Mouse (Mus musculus) ovary, adult 18-20 months (tissue): Measurements from ENCODE around the gene Zfp334.
A peak's percentile ranks its signal among the peaks of the same experiment; 100 is the strongest.

Experiments used
- DNase-seq: peaks from one replicate; pipeline ENCODE4 v3.0.0; 2022; ENCODE audit warnings: low spot score, mixed read lengths

Gene Zfp334

DNA sequence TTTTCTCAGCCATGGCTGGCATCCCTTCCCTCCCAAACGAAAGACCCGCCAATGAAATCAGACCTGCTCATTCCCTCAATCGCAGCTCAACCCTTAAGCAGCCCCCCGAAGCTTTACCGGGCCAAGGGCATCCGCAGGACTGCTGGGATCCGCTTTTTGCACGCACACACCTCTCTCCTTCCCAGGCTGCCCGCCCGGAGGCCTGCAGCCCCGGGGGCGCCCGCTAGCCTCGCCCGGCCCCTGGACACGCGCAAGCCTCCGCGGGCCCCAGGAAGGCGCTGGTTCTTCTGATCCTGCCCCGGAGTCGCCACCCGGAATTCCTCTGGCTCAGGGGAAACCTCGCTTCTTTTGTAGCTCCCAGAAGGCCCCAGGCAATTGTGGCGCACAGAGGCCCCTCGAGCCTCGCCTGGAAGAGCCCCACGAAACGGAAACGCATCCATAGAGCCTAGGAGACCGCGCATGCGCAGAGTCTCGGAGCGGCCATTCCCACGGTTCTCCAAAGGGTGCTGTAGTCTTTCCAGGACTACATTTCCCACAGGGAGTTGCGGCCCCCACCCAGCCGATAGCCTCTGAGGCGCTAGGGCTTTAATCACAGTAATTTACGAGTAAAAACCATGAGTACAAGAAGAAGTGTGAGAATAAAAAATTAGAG is at the start of gene Zfp334:
Zfp334 (minus strand) TSS at position 416 of the 652 bp plus-strand sequence.
- DNase-seq = peak; percentile 90

DNA sequence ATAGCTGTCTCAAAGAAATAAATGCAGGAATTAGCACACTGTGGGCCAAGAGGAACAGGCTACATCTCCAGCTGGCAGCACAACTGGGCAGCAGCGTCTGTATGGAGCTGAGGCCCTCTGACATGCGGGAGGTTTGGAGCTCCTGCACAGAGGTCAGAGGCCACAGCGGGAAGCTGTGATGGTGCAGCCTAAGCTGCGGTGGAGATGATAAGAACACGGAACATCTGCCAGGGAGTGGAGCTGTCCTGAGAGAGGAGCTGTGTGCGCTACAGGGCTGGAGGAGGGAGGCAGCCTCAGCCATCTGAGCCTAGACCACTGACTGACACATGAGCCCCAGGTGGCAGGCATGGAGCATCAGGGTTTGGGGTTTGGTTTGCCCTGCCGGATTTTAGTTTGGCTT is 40.6 kb upstream of the Zfp334 start:
- DNase-seq = no peak

DNA sequence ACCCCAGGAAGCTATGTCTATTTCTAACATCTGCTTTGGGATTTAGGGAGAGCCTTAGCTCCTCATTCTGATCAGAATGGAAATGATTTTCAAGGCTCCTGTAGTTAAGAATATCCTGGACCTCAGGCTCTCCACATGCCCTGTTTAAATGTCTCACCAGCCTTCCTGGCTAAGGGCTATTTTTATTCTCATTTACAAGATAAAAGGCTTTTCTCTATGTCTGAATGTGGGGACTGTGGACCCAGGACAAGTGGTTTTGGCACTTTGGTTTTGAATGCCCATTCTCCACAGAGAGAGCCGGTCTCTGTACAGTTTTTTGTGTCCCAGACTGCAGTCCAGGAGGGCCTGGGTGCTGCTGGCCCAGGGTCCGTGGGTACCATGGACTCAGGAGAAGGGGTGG is 32.1 kb upstream of the Zfp334 start:
- no peak for DNase-seq

DNA sequence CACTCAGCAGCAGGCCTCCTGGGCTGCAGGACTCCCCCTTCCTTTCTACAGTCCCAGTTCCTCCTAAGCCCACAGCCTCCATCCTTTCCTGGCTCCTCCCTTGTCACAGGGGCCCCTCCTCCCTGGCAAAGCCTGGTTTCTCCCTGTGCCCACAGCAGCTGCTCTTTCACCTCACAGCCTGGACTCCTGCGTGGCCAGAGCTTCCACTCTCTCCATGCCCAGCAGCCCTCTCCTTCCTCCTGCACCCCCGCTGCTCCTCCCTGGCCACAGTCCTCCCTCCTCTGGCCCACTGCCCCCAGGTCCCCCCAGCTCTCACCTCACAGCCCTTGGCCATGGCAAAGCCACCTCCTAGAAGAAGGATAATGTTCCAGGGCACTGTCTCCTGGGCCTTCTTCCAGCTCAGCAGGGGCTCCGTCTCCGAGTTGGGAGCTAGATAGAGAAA is 31.6 kb upstream of the Zfp334 start:
- DNase-seq = no peak

DNA sequence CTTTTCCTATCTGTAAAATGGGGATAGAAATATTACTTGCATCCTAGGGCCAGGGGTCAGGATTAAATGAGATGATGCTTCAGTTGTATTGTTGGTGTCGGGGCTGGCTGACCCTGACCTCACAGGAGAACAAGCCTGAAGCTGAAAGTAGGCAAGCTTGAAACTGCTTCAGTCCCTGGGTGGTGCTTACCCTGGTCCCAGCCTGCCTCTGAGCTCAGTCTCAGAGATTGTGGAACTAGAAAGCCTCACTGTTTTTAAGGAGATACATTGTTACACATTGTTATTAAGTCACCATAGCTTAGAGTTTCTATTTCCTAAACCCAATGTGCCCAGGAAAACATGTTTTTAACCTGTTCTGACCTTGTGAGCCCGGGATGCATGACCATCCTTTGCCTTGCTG is 30.5 kb upstream of the Zfp334 start:
- DNase-seq = no peak

DNA sequence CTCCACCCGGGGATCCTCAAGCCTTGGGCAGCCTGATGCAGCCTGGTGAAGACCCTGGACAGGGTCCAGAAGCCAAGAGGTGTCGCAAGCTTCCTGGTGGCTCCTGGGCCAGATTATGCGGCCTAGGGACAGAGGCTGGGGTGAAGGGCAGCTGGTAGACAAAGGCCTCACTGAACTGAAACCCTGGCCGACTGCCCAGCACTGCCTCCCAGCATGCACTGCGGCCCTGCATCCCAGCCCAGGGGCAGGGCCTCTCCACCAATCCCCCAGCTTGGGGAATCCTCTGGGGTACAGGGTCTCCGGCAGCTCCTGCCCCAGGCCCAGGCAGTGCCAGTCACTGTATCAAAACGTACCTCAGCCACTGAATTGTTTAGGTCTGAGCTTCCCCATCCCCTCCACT is 29.2 kb upstream of the Zfp334 start:
- DNase-seq = peak; percentile 33

DNA sequence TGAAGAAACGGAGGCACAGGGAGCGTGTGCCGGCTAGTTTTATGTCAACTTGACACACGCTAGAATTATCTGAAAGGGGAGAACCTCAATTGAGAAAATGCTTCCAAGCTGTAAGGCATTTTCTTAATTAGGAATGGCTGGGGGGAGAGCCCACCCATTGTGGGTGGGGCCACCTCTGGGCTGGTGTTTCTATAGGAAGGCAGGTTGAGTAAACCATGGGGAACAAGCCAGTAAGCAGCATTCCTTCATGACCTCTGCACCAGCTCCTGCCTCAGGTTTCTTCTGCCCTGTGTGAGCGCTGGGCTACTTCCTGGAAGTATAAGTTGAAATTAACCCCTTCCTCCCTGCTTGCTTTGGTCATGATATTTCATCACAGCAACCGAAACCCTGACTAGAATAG is 27.7 kb upstream of the Zfp334 start:
- no peak for DNase-seq

DNA sequence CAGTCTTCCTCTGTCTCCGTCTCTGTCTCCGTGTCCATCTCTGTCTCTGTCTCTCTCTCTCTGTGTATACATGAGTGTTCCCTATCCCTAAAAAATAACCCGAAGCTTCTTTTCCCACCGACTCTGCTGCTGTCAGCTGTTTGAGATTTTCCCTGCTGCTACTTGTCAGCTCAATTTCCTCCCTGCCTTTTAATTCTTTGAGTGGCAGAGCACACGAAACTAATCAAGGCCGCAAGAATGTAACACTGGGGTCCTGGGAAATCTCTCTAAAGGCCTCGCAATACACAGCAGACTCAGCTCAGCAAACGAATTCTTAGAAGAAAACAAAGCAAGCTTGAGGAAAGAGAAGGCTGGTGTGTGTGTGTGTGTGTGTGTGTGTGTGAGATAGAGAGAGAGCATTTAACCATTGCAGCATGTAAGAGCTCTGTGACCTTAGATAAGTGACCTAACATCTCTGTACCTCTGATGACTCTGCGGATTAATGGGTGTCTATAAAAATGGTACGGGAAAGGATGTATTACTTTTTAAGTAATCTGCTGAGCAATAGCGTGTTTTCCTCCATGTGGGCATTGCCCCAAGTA is 27.2 kb upstream of the Zfp334 start:
- no peak for DNase-seq

DNA sequence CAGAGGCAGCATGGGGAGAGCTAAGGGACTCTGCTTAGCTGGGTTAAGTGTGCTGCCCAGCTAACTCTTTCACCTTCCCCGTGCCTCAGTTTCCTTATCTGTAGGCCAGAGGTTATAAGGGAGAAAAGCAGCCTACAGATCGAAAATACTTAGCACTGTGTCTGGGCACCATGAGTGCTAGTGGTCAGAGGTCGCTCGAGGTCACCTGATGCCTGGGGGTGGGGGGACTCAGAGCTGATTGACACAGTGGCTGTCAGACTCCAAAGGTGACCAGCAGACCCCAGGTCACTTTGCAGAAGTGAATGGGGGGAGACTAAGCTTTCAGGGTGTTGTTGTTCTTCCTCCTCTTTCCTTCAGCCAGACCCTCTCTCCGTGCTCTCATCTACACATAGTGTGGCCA is 26.3 kb upstream of the Zfp334 start:
- no peak for DNase-seq

DNA sequence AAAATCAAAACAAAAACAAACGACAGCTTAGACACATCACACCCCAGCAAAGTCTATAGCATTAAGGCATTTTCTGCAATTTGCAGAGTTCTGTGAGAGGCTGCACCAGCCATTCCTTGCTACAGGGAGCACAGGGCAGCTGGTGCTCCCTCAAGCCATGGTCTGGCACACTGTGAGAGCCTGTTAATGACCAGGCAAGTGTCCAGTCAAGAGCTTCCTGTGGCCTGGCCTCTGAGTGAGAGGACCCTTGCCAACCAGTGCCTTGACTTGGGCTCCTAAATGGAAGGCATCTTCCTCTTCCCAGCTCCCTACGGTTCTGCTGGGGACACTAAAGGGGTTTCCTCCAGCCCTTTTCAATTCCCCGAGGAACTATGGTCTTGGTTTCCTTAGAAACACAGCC is 25.8 kb upstream of the Zfp334 start:
- no peak for DNase-seq

DNA sequence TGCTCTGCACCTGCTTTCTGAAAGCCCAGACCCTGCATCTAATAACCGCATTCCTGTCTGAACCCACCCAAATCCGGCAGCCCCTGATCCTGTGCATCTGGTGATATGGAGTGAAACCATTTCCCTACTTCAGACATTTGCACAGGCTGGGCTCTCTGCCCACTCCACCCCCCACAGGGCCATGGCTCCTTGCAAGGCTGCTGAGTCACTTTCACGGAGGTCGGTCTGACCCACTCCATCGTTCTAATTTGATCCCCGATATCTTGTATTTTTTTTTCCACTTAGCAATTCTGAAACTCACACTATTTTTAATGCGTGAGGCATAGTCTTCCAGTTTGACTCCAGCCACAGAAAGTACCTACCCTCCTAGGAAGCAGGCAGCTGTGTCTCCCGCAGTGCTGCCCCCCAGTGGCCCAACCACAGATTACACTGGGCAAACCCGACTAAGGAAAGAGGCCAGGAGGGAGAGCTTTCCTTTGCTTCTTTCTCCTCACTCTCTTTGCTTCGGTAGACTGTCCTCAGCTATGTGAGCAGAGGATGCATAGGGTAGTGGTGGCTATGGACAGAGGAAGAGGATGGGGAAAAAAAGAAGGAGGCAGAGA is 19.7 kb upstream of the Zfp334 start:
- DNase-seq = peak; percentile 77

DNA sequence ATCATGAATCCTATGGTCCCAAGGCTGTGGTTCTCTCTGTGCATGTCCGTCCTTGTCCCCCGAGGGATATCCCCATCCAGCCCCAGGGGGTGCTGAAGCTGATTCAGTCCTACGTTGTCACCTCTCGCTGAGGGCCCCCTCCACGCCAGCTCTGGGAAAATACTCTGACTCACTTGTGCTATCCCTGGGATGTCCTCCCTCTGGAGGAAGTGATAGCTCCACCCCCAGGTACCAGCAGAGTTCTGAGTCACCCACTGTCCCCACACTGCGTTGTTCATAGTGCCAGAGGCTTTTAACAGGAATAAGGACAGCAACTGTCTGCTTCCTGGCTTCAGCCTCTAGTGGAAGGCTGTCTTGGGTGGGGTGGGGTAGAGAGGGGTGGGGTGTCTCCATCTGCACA is 17.3 kb upstream of the Zfp334 start:
- DNase-seq = no peak

DNA sequence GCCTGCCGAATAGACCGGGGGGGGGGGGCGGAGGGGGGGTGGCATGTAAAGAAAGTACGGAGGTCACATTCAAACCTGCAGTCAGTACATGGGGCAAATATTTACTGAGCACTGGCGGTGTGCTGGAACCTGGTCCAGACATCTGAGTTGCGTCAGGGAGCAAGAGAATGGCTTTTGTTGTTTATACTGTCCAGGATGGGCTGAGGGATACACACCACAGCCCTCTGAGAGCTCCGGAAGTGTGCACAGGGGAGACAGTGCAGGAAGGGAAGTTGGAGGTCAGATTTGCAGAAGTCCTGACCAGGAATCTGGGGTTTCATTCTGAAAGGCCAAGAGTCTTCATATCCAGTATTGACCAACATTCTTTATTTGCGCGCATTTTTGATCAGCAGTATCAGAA is 16.9 kb upstream of the Zfp334 start:
- DNase-seq = no peak

DNA sequence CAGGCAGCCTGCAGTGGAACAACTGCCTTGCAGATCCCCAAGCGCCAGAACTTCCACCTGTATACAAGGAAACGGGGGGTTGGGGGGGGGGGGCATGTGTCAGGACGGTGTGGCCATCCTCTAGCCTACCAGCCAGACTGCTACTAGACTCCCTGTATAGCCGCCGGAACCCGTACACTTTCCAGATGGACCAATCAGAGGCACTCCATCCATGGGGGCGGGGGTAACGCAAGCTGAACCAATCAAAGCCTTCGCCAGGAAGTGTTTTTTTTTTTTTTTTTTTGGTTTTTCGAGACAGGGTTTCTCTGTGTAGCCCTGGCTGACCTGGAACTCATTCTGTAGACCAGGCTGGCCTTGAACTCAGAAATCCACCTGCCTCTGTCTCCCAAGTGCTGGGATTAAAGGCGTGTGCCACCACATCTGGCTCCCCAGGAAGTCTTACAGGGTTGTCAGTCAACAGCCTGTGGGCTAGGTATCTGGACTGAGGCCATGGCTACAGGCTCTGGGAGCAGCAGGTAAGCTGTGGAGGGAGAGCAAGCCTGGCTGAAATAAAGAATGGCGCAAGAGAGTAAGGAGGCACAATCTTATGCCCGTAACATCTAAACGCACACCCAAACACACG is 10.2 kb upstream of the Zfp334 start:
- no peak for DNase-seq

DNA sequence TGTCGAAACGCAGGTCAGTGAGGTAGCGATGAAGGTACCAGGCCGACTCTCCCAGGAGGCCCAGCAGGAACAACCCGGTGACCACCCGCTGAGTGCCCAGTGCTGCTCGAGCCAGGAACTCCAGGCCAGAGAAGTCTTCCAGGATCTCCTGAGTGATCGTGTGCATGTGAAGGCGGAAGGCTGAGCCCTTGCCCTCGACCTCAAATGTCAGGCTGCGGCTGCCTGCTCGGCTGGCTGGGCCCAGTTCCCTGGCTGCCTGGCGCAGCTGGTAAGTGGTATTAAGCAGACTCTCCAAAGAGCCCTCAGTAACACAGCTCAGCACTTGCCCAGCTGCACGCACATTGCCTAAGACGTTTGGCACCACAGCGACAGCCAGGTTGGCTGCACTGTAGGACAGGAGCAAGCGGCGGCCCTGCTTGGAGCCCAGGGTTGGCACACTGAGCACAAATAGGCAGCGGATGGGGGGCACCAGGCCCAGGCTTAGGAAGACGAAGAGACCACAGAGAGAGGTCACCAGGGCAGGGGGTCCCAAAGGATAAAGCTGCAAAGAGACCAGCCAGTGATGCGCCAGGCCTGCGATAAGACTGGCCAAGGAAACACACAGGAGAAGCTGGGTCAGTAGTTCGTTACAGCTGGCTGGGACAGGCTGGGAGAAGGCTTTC is 9.6 kb upstream of the Zfp334 start:
- DNase-seq = peak; percentile 55

DNA sequence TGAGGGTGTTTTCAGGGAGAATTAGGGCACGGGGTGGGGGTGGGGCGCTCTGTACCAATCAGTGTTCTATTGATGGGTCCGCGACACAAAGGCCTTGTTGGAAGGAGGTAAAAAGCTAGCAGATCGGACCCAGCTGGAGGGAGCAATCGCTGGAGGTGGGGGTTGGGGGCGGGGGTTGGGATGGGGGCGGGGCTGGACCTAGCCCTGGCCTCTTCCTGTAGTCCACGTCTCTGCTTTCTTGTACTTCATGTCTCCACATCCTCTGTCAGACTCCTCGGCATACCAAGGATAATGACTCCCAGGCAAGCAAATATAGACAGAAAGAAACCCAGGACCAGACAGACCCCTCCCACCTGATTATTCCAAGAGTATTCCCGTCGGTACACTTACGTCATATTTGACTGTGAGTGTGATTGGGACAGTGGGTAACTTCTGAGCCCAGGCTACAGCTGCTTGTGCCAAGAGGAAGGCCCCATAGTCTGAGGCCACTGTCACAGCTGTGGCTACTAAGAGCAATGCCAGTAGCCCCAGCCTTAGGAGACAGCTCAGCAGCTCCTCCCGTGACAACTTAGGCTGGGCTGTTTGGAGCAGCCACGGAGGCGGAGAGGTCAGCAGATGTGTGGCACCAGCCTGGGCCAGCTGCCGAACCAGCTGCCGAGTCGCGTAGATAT is 8.9 kb upstream of the Zfp334 start:
- DNase-seq = no peak

DNA sequence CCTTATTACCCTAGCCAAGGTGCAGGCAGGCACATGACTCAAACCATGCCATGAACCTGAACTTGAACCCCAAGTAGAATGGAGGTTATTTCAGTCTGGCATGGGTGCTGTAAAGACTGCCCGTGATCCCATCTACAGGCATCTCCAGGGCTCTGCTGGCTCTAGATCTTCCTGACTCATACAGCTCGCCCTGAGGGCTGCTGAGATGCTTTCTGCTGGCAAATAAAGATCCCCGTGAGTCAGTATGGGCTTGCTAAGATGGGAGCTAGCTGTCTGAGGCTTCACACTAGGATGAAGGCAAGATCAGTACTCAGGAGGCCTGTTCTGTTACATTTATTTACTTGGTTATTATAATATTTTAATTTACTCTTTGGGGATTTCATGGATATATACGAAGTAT is 4.1 kb upstream of the Zfp334 start:
- DNase-seq = no peak

DNA sequence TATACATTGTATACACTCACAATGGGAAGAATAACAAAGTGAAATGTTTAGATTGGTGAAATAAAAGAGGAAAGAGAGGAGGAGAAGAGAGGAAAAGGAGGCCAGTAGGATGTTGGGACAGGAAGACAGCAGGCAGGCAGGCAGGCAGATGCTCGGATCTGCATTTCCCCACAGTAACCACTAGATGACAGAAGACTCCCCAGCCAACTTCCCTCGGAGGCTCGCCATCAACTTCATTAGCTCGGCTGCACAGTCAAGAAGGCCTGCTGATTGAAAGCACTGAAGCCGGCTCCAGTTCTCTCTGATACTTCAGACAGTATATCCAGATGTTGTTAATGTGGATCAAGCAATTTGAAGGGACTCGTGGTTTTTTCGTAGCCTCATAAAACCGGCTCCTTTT is 3.5 kb upstream of the Zfp334 start:
- no peak for DNase-seq

DNA sequence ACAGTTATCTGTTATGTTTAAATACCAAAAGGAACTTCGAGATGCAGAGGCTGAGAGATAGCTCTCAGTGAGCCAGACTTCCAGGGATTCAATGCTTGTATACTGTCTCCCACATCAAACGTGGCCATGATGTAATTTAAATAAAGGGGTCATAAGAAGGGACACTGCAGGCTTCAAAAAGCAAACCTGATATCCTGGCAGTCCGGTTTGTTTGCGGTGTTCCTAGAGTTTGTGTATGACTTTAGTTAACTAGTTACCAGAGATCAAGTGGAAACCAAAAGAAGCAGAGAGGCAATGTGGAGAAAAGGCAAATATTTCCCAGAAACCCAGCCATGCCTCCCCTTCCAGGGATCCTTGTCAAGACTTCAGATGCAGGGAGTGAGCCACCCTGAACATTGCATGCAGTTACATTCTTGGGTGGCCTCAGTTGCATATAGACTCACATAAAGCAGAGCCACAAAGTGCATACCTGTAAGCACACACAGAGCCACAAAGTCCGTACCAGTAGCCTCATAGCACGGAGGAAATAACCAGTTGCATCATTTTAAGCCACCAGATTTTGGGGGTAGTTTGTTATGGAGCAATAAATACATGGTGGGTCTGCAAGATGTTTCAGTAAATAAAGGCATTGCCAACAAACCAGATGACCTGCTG is 1.4 kb upstream of the Zfp334 start:
- DNase-seq = no peak

DNA sequence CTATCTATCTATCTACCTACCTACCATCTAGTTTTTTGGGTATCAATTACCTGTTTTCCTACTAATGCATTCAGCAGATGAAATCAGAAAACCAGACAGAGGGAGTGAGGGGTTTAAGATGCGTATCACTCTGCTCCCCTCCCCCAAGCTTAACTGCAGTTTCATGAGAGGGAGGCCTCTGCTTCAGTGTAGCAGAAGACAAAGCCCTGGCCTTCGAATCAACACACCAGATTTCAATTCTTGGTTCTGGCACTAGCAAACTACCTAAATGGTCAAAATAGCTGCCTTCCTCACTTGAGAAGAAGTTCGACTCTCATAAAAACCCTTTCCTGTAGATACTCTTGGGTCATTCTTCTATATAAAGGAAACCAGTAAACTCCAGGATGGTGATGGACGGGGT is 689 bp downstream of the Zfp334 start:
- DNase-seq = no peak

DNA sequence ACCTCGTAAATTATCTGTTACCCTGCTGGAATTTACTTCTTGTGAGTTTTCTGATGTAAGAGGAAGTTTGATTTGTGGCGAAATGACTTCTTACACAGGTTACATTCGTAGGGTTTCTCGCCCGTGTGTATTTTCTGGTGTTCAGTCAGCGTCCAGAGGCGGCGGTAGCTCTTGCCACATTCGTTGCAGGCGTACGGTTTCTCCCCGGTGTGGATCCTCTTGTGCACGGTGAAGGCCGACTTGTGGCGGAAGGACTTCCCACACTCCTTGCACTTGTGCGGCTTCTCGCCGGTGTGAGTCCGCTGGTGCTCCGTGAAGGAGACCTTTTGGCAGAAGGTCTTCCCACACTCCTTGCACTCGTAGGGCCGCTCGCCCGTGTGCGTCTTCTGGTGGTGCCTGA is 8.0 kb downstream of the Zfp334 start:
- DNase-seq = no peak

DNA sequence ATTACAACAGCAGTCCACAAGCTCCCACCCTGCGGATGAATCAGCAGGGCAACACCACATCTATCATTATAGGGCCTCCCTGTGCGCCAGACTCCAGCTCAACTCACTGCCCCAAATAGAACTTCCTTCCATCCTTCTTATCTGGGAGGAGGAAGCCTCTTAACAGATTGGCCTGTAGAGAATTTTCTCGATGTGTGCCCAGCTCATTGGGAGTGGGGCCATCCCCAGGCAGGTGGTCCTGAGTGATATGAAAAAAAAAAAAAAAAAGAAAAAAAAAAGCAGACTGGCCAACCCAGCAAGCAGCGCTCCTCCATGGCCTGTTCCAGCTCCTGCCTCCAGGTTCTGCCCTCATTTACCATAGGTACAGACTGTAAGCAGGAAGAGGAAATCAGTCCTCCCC is 12.1 kb downstream of the Zfp334 start:
- DNase-seq = no peak
